Comparison of ENCODE assay signal across 27 mouse cellular contexts in genomic region chr13:98095966-98096365, GRCm38 (mm10).
DNase-seq lines count a peak whose midpoint lies in the region; ATAC-seq and TF ChIP-seq lines count a peak whose summit lies in the region.
"Had no signal": no experiment of that assay in that cellular context is flagged by ENCODE, and none has a peak within 500 bp of the region (broad histone marks: within the 10 kb centered on the region; RNA-seq: fewer than 3 reads in every experiment).

No protein-coding gene starts in this region.

- no peak for TF ChIP-seq POLR2A in kidney, adult 2 months (IDR thresholded peaks at IDR 0.05; ENCODE audit: low read depth, low read length)

- no peak for ATAC-seq in kidney, embryonic 15.5 days (replicated peaks; ENCODE audit: low FRiP score)
- no peak for ATAC-seq in midbrain, embryonic 11.5 days (ENCODE audit: low FRiP score)
- no peak for ATAC-seq in midbrain, embryonic 13.5 days
- ATAC-seq: CD4-positive, CD25-positive, alpha-beta regulatory T cell, adult 4 months; forebrain, embryonic 14.5 days; forebrain, embryonic 16.5 days had no signal

- peak; percentile 27 to 32 for DNase-seq in cerebellum, postnatal 10 days
- DNase-seq in cerebellum, postnatal 4 days (ENCODE audit: low spot score in 2 of 2) = no peak
- peak; percentile 25 for DNase-seq in kidney, adult 2 months
- DNase-seq in midbrain, embryonic 11.5 days (ENCODE audit: low spot score, missing footprints) = peak; percentile 87
- DNase-seq in heart, embryonic 10.5 days (ENCODE audit: low spot score) = no peak
- DNase-seq: adrenal gland, adult 2 months; adrenal gland, postnatal 10 days; adrenal gland, postnatal 25 days; B cell, adult 2 months; cerebellum, adult 11 months; cerebellum, adult 18-20 months; cerebellum, adult 8-10 months; cerebellum, adult 9-11 months; cerebellum, postnatal 25 days; embryo, embryonic 11 days had no signal

- no peak overlapping the region for H3K4me2 ChIP-seq in kidney, embryonic 15.5 days
- H3K4me2 ChIP-seq in midbrain, embryonic 11.5 days = no peak overlapping the region
- H3K4me2 ChIP-seq in midbrain, embryonic 13.5 days (replicated peaks) = no peak overlapping the region
- H3K4me2 ChIP-seq: embryonic facial prominence, embryonic 13.5 days; embryonic facial prominence, embryonic 15.5 days; forebrain, embryonic 12.5 days had no signal

- H3K4me1 ChIP-seq in kidney, adult 2 months (ENCODE audit: control insufficient read depth, insufficient read depth, low read length) = no peaks in the 10 kb centered on the region
- 0 out of 2 replicates have a peak, but pooled peaks cover 3% of the 10 kb centered on the region for H3K4me1 ChIP-seq in kidney, embryonic 15.5 days
- 0 out of 2 replicates have a peak, but pooled peaks cover 5% of the 10 kb centered on the region for H3K4me1 ChIP-seq in midbrain, embryonic 11.5 days (ENCODE audit: control insufficient read depth, insufficient read depth, low read length)
- H3K4me1 ChIP-seq in midbrain, embryonic 13.5 days (replicated peaks) = peaks cover 10% of the 10 kb centered on the region
- 0 out of 2 replicates have a peak, but pooled peaks cover 5% of the 10 kb centered on the region for H3K4me1 ChIP-seq in heart, embryonic 10.5 days

- no peaks in the 10 kb centered on the region for H3K9me3 ChIP-seq in kidney, embryonic 15.5 days (replicated peaks)
- H3K9me3 ChIP-seq in midbrain, embryonic 11.5 days (ENCODE audit: control insufficient read depth, low read length) = no peaks in the 10 kb centered on the region
- no peaks in the 10 kb centered on the region for H3K9me3 ChIP-seq in midbrain, embryonic 13.5 days
- no peaks in the 10 kb centered on the region for H3K9me3 ChIP-seq in heart, embryonic 10.5 days
- H3K9me3 ChIP-seq: embryonic facial prominence, embryonic 13.5 days; embryonic facial prominence, embryonic 15.5 days; forebrain, embryonic 10.5 days; forebrain, embryonic 12.5 days; G1E had no signal

- no peak overlapping the region for H3K27ac ChIP-seq in kidney, adult 2 months (ENCODE audit: insufficient read depth, low read depth, low read length)
- H3K27ac ChIP-seq in kidney, embryonic 15.5 days = no peak overlapping the region
- no peak overlapping the region for H3K27ac ChIP-seq in midbrain, embryonic 11.5 days (ENCODE audit: low read depth, low read length)
- H3K27ac ChIP-seq in midbrain, embryonic 13.5 days = no peak overlapping the region
- H3K27ac ChIP-seq in heart, embryonic 10.5 days = no peak overlapping the region
- H3K27ac ChIP-seq: embryonic facial prominence, embryonic 13.5 days; embryonic facial prominence, embryonic 15.5 days; forebrain, embryonic 10.5 days; forebrain, embryonic 12.5 days had no signal

- TF ChIP-seq CTCF in kidney, adult 2 months (conservative IDR thresholded peaks at IDR 0.05; ENCODE audit: insufficient read depth, insufficient read length, low read depth, low read length) = no peak

- H3K36me3 ChIP-seq in kidney, adult 2 months (ENCODE audit: control insufficient read depth, insufficient read depth, low read length) = no peaks in the 10 kb centered on the region
- H3K36me3 ChIP-seq in kidney, embryonic 15.5 days = no peaks in the 10 kb centered on the region
- no peaks in the 10 kb centered on the region for H3K36me3 ChIP-seq in midbrain, embryonic 11.5 days (ENCODE audit: control insufficient read depth, insufficient read depth, low read length)
- no peaks in the 10 kb centered on the region for H3K36me3 ChIP-seq in midbrain, embryonic 13.5 days
- no peaks in the 10 kb centered on the region for H3K36me3 ChIP-seq in heart, embryonic 10.5 days
- H3K36me3 ChIP-seq: embryonic facial prominence, embryonic 13.5 days; embryonic facial prominence, embryonic 15.5 days; forebrain, embryonic 10.5 days; forebrain, embryonic 12.5 days; G1E had no signal

- WGBS in kidney, adult 2 months = 70% methylated on average over 4 of the region's 4 CpGs
- 63% methylated on average over 4 of the region's 4 CpGs for WGBS in kidney, embryonic 15.5 days
- 37% methylated on average over 4 of the region's 4 CpGs for WGBS in midbrain, embryonic 11.5 days
- 37% methylated on average over 4 of the region's 4 CpGs for WGBS in midbrain, embryonic 13.5 days
- WGBS in heart, embryonic 10.5 days = 59% methylated on average over 4 of the region's 4 CpGs

- H3K9ac ChIP-seq in kidney, embryonic 15.5 days = no peak overlapping the region
- no peak overlapping the region for H3K9ac ChIP-seq in midbrain, embryonic 11.5 days (ENCODE audit: low read length)
- no peak overlapping the region for H3K9ac ChIP-seq in midbrain, embryonic 13.5 days (replicated peaks)
- H3K9ac ChIP-seq: embryonic facial prominence, embryonic 13.5 days; embryonic facial prominence, embryonic 15.5 days; forebrain, embryonic 12.5 days had no signal

- no peak overlapping the region for H3K4me3 ChIP-seq in kidney, adult 2 months (ENCODE audit: insufficient read depth, low read depth, low read length)
- no peak overlapping the region for H3K4me3 ChIP-seq in kidney, embryonic 15.5 days (replicated peaks)
- no peak overlapping the region for H3K4me3 ChIP-seq in midbrain, embryonic 11.5 days (ENCODE audit: low read depth, low read length)
- no peak overlapping the region for H3K4me3 ChIP-seq in midbrain, embryonic 13.5 days (replicated peaks)
- H3K4me3 ChIP-seq in heart, embryonic 10.5 days = no peak overlapping the region
- H3K4me3 ChIP-seq: embryonic facial prominence, embryonic 13.5 days; embryonic facial prominence, embryonic 15.5 days; erythroblast, embryonic 14.5 days; forebrain, embryonic 10.5 days; forebrain, embryonic 12.5 days had no signal

- no peaks in the 10 kb centered on the region for H3K27me3 ChIP-seq in kidney, adult 2 months (replicated peaks; ENCODE audit: control insufficient read depth, insufficient read depth, low read length)
- no peaks in the 10 kb centered on the region for H3K27me3 ChIP-seq in kidney, embryonic 15.5 days
- H3K27me3 ChIP-seq in midbrain, embryonic 11.5 days (ENCODE audit: control insufficient read depth, insufficient read depth, low read length) = no peaks in the 10 kb centered on the region
- H3K27me3 ChIP-seq in midbrain, embryonic 13.5 days = no peaks in the 10 kb centered on the region
- no peaks in the 10 kb centered on the region for H3K27me3 ChIP-seq in heart, embryonic 10.5 days (ENCODE audit: insufficient read depth, poor library complexity, severe bottlenecking)
- H3K27me3 ChIP-seq: CH12.LX; embryonic facial prominence, embryonic 13.5 days; embryonic facial prominence, embryonic 15.5 days had no signal

Comparison
In these comparisons a context has a peak if more than half of its experiments do, and no peak if none do; other contexts are left out.
1. DNase-seq: peak in cerebellum, postnatal 10 days (2 of 2), kidney, adult 2 months (single experiment) and midbrain, embryonic 11.5 days (single experiment); none in cerebellum, postnatal 4 days (0 of 2) and heart, embryonic 10.5 days (single experiment).